Mouse (Mus musculus) midbrain, embryonic 14.5 days (tissue): Measurements from ENCODE around the gene Commd6. TPM values are rescaled to one million over a fixed set of nuclear protein-coding genes. Genes with fewer than 3 reads are reported as not detected.

Experiments used
- ATAC-seq: fragments of 200-750 bp; cut with Nextera tagmentation; 2 replicates; pipeline ENCODE4 v1.8.0; 2017; ENCODE audit warnings: moderate number of reproducible peaks, moderate library complexity; ENCODE audit not compliant: low FRiP score, low TSS enrichment
- DNase-seq: peaks from one replicate; pipeline ENCODE4 v3.0.0-alpha.2; 2015
- H3K27ac ChIP-seq: fragments of 300-500 bp; sonication (generic); replicated peaks from 2 replicates; pipeline ENCODE4 v1.5.1; 2014; ENCODE audit warnings: mild to moderate bottlenecking, low read depth, low read length, moderate library complexity
- H3K27me3 ChIP-seq: fragments of 300-500 bp; sonication (generic); 2 replicates; pipeline ENCODE4 v1.6.1; 2014; ENCODE audit warnings: low read length, control low read depth, mixed read lengths; ENCODE audit not compliant: control insufficient read depth, insufficient read depth
- H3K36me3 ChIP-seq: fragments of 300-500 bp; sonication (generic); 2 replicates; pipeline ENCODE4 v1.6.1; 2014; ENCODE audit warnings: low read length, control low read depth; ENCODE audit not compliant: control insufficient read depth, insufficient read depth
- H3K4me1 ChIP-seq: fragments of 300-500 bp; sonication (generic); 2 replicates; pipeline ENCODE4 v1.6.1; 2014; ENCODE audit warnings: mild to moderate bottlenecking, antibody characterized with exemption, low read length, control low read depth; ENCODE audit not compliant: control insufficient read depth, insufficient read depth
- H3K4me2 ChIP-seq: fragments of 300-500 bp; sonication (generic); 2 replicates; pipeline ENCODE4 v1.6.1; 2014; ENCODE audit warnings: mild to moderate bottlenecking, low read length, moderate library complexity
- H3K4me3 ChIP-seq: fragments of 300-500 bp; sonication (generic); replicated peaks from 2 replicates; pipeline ENCODE4 v1.5.1; 2014; ENCODE audit warnings: low read depth, low read length
- H3K9ac ChIP-seq: fragments of 300-500 bp; sonication (generic); replicated peaks from 2 replicates; pipeline ENCODE4 v1.6.1; 2014; ENCODE audit warnings: mild to moderate bottlenecking, low read length, moderate library complexity
- H3K9me3 ChIP-seq: fragments of 300-500 bp; sonication (generic); 2 replicates; pipeline ENCODE4 v1.6.1; 2016; ENCODE audit warnings: low read length, control low read depth, mixed read lengths; ENCODE audit not compliant: control insufficient read depth
- WGBS: fragments of 180-500 bp; shearing (Covaris S2); extraction: QIAGEN DNeasy Blood & Tissue Kit; methylation state at CpG from one replicate; pipeline ENCODE4 v1.1.7; 2014; 5-methylcytosine and 5-hydroxymethylcytosine counted together
- polyA plus RNA-seq: library from polyadenylated mRNA; unstranded; fragments of >200 nt; fragmentation: Nextera tagmentation; extraction: Ambion mirVana; gene quantifications from 2 replicates; pipeline ENCODE4 v1.2.1, GENCODE M21; 2014

The Commd6 gene
- polyA plus RNA-seq, 1 experiment from 2014 or later = 95.8 TPM

GRCm38 (mm10) chr14:101656307-101656706 is 15.8 kb upstream of the Commd6 start:
- no peaks in the 10 kb centered on the region for H3K27me3 ChIP-seq
- no peak overlapping the region for H3K4me3 ChIP-seq
- no peak for ATAC-seq
- no peak overlapping the region for H3K4me2 ChIP-seq
- no peak overlapping the region for H3K9ac ChIP-seq
- peaks cover 11% of the 10 kb centered on the region for H3K4me1 ChIP-seq
- no peak for DNase-seq
- H3K36me3 ChIP-seq = peaks cover 9% of the 10 kb centered on the region
- WGBS = 87% methylated on average over 10 of the region's 10 CpGs
- no peak overlapping the region for H3K27ac ChIP-seq
- no peaks in the 10 kb centered on the region for H3K9me3 ChIP-seq

- H3K4me1 ChIP-seq = peaks cover 11% of the 10 kb centered on the region
- H3K9me3 ChIP-seq = no peaks in the 10 kb centered on the region
- DNase-seq = peak; percentile 57
- no peaks in the 10 kb centered on the region for H3K27me3 ChIP-seq
- peak overlapping the region; percentile 97 for H3K4me3 ChIP-seq
- H3K36me3 ChIP-seq = 0 out of 2 replicates have a peak, but pooled peaks cover 3% of the 10 kb centered on the region
- H3K27ac ChIP-seq = peak overlapping the region; percentile 83
- ATAC-seq = no peak; the same call in 1 of the 2 replicates
- H3K4me2 ChIP-seq = peak overlapping the region; percentile 67
- WGBS = 0% methylated on average over 10 of the region's 10 CpGs
- peak overlapping the region; percentile 91 for H3K9ac ChIP-seq
Observed at GRCm38 (mm10) chr14:101654526-101654909, 14.0 kb upstream of the Commd6 start.

GRCm38 (mm10) chr14:101653581-101654525 is 13.4 kb upstream of the Commd6 start, which contains the start of gene Uchl3:
Gene Uchl3, plus strand, starts transcription at chr14:101653967.
- Histone ChIP-seq H3K4me3 (peak within 1 kb of the TSS; percentile 97), H3K27ac (peak within 1 kb of the TSS; percentile 83), H3K9me3 (no peaks in the 10 kb centered on the region), H3K9ac (peak within 1 kb of the TSS; percentile 91), H3K27me3 (no peaks in the 10 kb centered on the region), H3K4me2 (peak within 1 kb of the TSS; percentile 67), H3K36me3 (0 out of 2 replicates have a peak, but pooled peaks cover 3% of the 10 kb centered on the region), H3K4me1 (peaks cover 11% of the 10 kb centered on the region)
- under 1% methylated on average over 81 of the region's 81 CpGs for WGBS
- DNase-seq (peak; percentile 100), ATAC-seq (peak; percentile 91)

GRCm38 (mm10) chr14:101652571-101652970 is 12.1 kb upstream of the Commd6 start:
- ATAC-seq = no peak

GRCm38 (mm10) chr14:101650551-101650950 is 10.1 kb upstream of the Commd6 start:
- 87% methylated on average over 4 of the region's 4 CpGs for WGBS
- ATAC-seq (no peak), DNase-seq (no peak)
- Histone ChIP-seq H3K9ac (no peak overlapping the region), H3K4me1 (peaks cover 10% of the 10 kb centered on the region), H3K27ac (no peak overlapping the region), H3K4me3 (no peak overlapping the region), H3K36me3 (no peaks in the 10 kb centered on the region), H3K9me3 (no peaks in the 10 kb centered on the region), H3K4me2 (no peak overlapping the region), H3K27me3 (no peaks in the 10 kb centered on the region)

More at GRCm38 (mm10) chr14:101652571-101652970, 12.1 kb upstream of the Commd6 start:
- 96% methylated on average over 6 of the region's 6 CpGs for WGBS
- H3K27me3 ChIP-seq = no peaks in the 10 kb centered on the region
- no peak overlapping the region for H3K27ac ChIP-seq
- no peak overlapping the region for H3K9ac ChIP-seq
- H3K4me3 ChIP-seq = no peak overlapping the region
- peaks cover 11% of the 10 kb centered on the region for H3K4me1 ChIP-seq
- H3K36me3 ChIP-seq = 0 out of 2 replicates have a peak, but pooled peaks cover 3% of the 10 kb centered on the region
- DNase-seq = no peak
- H3K4me2 ChIP-seq = no peak overlapping the region
- H3K9me3 ChIP-seq = no peaks in the 10 kb centered on the region

GRCm38 (mm10) chr14:101644948-101645347 is 4.5 kb upstream of the Commd6 start:
- DNase-seq = no peak
- Histone ChIP-seq H3K36me3 (no peaks in the 10 kb centered on the region), H3K27me3 (no peaks in the 10 kb centered on the region), H3K9ac (no peak overlapping the region), H3K9me3 (no peaks in the 10 kb centered on the region), H3K4me3 (no peak overlapping the region), H3K27ac (no peak overlapping the region), H3K4me2 (no peak overlapping the region), H3K4me1 (no peaks in the 10 kb centered on the region)
- 81% methylated on average over 1 of the region's 1 CpGs for WGBS
- no peak for ATAC-seq

GRCm38 (mm10) chr14:101637381-101637780 is 3.1 kb downstream of the Commd6 start:
- DNase-seq = no peak
- peaks cover 7% of the 10 kb centered on the region for H3K4me1 ChIP-seq
- no peaks in the 10 kb centered on the region for H3K9me3 ChIP-seq
- H3K27me3 ChIP-seq = no peaks in the 10 kb centered on the region
- no peak overlapping the region for H3K4me3 ChIP-seq
- H3K4me2 ChIP-seq = no peak overlapping the region
- 92% methylated on average over 6 of the region's 6 CpGs for WGBS
- ATAC-seq = no peak
- H3K27ac ChIP-seq = no peak overlapping the region
- peaks cover 23% of the 10 kb centered on the region for H3K36me3 ChIP-seq
- no peak overlapping the region for H3K9ac ChIP-seq

- Histone ChIP-seq H3K36me3 (peaks cover 31% of the 10 kb centered on the region), H3K9me3 (no peaks in the 10 kb centered on the region), H3K4me2 (no peak overlapping the region), H3K27ac (no peak overlapping the region), H3K4me1 (peaks cover 7% of the 10 kb centered on the region), H3K27me3 (no peaks in the 10 kb centered on the region), H3K9ac (no peak overlapping the region), H3K4me3 (no peak overlapping the region)
- ATAC-seq = no peak
- 95% methylated on average over 1 of the region's 1 CpGs for WGBS
- no peak for DNase-seq
Observed at GRCm38 (mm10) chr14:101635765-101636164, 4.7 kb downstream of the Commd6 start.
